Mouse (Mus musculus) forebrain, embryonic 16.5 days (tissue): ENCODE results near the gene Igsf8. TPM values are rescaled to one million over a fixed set of nuclear protein-coding genes. Genes with fewer than 3 reads are reported as not detected.
A peak's percentile ranks its signal among the peaks of the same experiment; 100 is the strongest.

ENCODE experiments used
- ATAC-seq: fragments of 200-750 bp; cut with Nextera tagmentation; 2 replicates; pipeline ENCODE4 v1.8.0; 2017; ENCODE audit warnings: mild to moderate bottlenecking, moderate library complexity
- H3K27ac ChIP-seq: fragments of 300-500 bp; sonication (generic); 2 replicates; pipeline ENCODE4 v1.5.1; 2014; ENCODE audit warnings: low read length, control low read depth
- H3K27me3 ChIP-seq: fragments of 300-500 bp; sonication (generic); replicated peaks from 2 replicates; pipeline ENCODE4 v1.6.1; 2014; ENCODE audit warnings: low read length; ENCODE audit not compliant: control insufficient read depth, insufficient read depth
- H3K36me3 ChIP-seq: fragments of 300-500 bp; sonication (generic); 2 replicates; pipeline ENCODE4 v1.6.1; 2014; ENCODE audit not compliant: control insufficient read depth, insufficient read depth
- H3K4me1 ChIP-seq: fragments of 300-500 bp; sonication (generic); replicated peaks from 2 replicates; pipeline ENCODE4 v1.6.1; 2014; ENCODE audit warnings: low read length; ENCODE audit not compliant: control insufficient read depth, insufficient read depth
- H3K4me2 ChIP-seq: fragments of 300-500 bp; sonication (generic); 2 replicates; pipeline ENCODE4 v1.6.1; 2014; ENCODE audit warnings: mild to moderate bottlenecking, low read length, control low read depth
- H3K4me3 ChIP-seq: fragments of 300-500 bp; sonication (generic); replicated peaks from 2 replicates; pipeline ENCODE4 v1.5.1; 2014; ENCODE audit warnings: mild to moderate bottlenecking, low read length, control low read depth
- H3K9ac ChIP-seq: fragments of 300-500 bp; sonication (generic); replicated peaks from 2 replicates; pipeline ENCODE4 v1.6.1; 2014; ENCODE audit warnings: low read depth, low read length, control low read depth
- H3K9me3 ChIP-seq: fragments of 300-500 bp; sonication (generic); 2 replicates; pipeline ENCODE4 v1.6.1; 2016; ENCODE audit warnings: low read length; ENCODE audit not compliant: control insufficient read depth
- WGBS: fragments of 180-500 bp; shearing (Covaris S2); extraction: QIAGEN DNeasy Blood & Tissue Kit; methylation state at CpG from one replicate; pipeline ENCODE4 v1.1.7; 2014; 5-methylcytosine and 5-hydroxymethylcytosine counted together
- polyA plus RNA-seq: library from polyadenylated mRNA; unstranded; fragments of >200 nt; fragmentation: Nextera tagmentation; extraction: Ambion mirVana; gene quantifications from 2 replicates; pipeline ENCODE4 v1.2.1, GENCODE M21; 2015

The Igsf8 gene
- polyA plus RNA-seq, 1 experiment from 2014 or later, result 136 TPM

DNA sequence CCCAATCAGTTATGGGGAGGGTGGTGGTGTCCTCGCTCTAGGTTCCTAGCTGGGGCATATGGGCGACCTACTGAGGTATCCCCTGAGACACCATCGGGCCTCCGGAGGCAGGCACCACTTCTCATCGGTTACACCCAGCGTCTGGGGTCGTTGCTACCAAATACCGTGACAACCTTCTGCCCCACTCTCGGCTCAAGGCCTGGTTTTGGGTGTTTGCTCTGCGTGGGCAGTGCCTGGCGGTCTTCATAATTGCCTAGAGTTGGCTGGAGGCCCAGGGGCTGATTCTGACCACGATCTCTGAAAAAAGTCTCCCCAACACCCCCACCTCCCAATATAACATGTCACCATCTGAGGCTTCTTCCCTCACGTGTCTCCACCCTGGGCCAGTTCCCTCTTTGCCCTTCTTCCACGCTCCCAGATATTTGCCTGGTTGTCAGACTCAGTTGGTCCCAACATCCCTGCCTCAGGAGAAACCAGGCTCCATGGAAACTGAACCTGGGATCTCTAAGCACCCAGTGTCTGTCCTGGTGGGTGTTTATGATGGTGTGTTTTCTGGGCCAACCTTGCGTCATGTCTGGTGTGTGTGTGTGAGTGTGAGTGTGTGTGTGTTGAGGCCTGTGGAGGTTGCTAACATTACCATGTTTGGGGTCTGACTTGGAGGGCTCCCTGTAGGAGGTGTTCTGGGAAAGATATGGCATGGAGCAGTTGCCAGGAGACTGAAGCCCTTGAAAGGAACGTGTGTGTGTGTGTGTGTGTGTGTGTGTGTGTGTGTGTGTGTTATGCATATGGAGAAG is 51.5 kb downstream of the Igsf8 start:
- no peaks in the 10 kb centered on the region for H3K27me3 ChIP-seq
- H3K4me3 ChIP-seq, result peak overlapping the region; percentile 64
- no peaks in the 10 kb centered on the region for H3K36me3 ChIP-seq
- no peaks in the 10 kb centered on the region for H3K9me3 ChIP-seq
- H3K9ac ChIP-seq, result peak overlapping the region; percentile 79
- H3K27ac ChIP-seq, result no peak overlapping the region; the same call in 1 of the 2 replicates
- WGBS, result 4% methylated on average over 16 of the region's 16 CpGs
- peak overlapping the region; percentile 70 for H3K4me2 ChIP-seq
- H3K4me1 ChIP-seq, result peaks cover 58% of the 10 kb centered on the region
- no peak for ATAC-seq

GRCm38 (mm10) chr1:172313613-172314411 is 52.4 kb downstream of the Igsf8 start:
- no peak for ATAC-seq
- H3K4me1 ChIP-seq, result peaks cover 65% of the 10 kb centered on the region
- 64% methylated on average over 10 of the region's 10 CpGs for WGBS
- peak overlapping the region; percentile 88 for H3K27ac ChIP-seq
- peak overlapping the region; percentile 79 for H3K9ac ChIP-seq
- no peaks in the 10 kb centered on the region for H3K36me3 ChIP-seq
- H3K9me3 ChIP-seq, result no peaks in the 10 kb centered on the region
- H3K27me3 ChIP-seq, result no peaks in the 10 kb centered on the region
- peak overlapping the region; percentile 70 for H3K4me2 ChIP-seq
- H3K4me3 ChIP-seq, result peak overlapping the region; percentile 64

- 0 out of 2 replicates have a peak, but pooled peaks cover 2% of the 10 kb centered on the region for H3K36me3 ChIP-seq
- H3K27me3 ChIP-seq, result no peaks in the 10 kb centered on the region
- peak overlapping the region; percentile 88 for H3K27ac ChIP-seq
- ATAC-seq, result peak; percentile 14
- H3K9me3 ChIP-seq, result no peaks in the 10 kb centered on the region
- peak overlapping the region; percentile 70 for H3K4me2 ChIP-seq
- peak overlapping the region; percentile 38; the same call in 1 of the 2 replicates for H3K9ac ChIP-seq
- peak overlapping the region; percentile 19; the same call in 1 of the 2 replicates for H3K4me3 ChIP-seq
- WGBS, result 9% methylated on average over 3 of the region's 3 CpGs
- peaks cover 69% of the 10 kb centered on the region for H3K4me1 ChIP-seq
Measured at GRCm38 (mm10) chr1:172314911-172315310, 53.5 kb downstream of the Igsf8 start.

DNA sequence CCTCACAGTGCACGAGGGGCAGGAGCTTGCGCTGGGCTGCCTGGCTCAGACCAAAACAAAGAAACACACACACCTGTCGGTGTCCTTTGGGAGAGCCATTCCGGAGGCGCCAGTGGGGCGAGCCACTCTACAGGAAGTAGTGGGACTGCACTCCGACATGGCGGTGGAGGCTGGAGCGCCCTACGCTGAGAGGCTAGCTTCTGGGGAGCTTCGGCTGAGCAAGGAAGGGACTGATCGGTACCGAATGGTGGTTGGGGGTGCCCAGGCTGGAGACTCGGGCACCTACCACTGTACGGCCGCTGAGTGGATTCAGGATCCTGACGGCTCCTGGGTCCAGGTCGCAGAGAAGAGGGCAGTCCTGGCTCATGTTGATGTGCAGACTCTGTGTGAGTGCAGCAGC is 56.0 kb downstream of the Igsf8 start:
- Histone ChIP-seq H3K36me3 (0 out of 2 replicates have a peak, but pooled peaks cover 2% of the 10 kb centered on the region), H3K9ac (no peak overlapping the region; the same call in 1 of the 2 replicates), H3K4me2 (no peak overlapping the region), H3K27me3 (no peaks in the 10 kb centered on the region), H3K4me1 (peaks cover 57% of the 10 kb centered on the region), H3K9me3 (no peaks in the 10 kb centered on the region), H3K4me3 (no peak overlapping the region), H3K27ac (no peak overlapping the region)
- 59% methylated on average over 18 of the region's 18 CpGs for WGBS
- ATAC-seq, result no peak

GRCm38 (mm10) chr1:172317946-172318345 is 56.5 kb downstream of the Igsf8 start:
- ATAC-seq, result no peak
- 0 out of 2 replicates have a peak, but pooled peaks cover 2% of the 10 kb centered on the region for H3K36me3 ChIP-seq
- no peak overlapping the region for H3K4me2 ChIP-seq
- no peak overlapping the region for H3K4me3 ChIP-seq
- no peak overlapping the region for H3K9ac ChIP-seq
- no peaks in the 10 kb centered on the region for H3K27me3 ChIP-seq
- no peak overlapping the region for H3K27ac ChIP-seq
- peaks cover 54% of the 10 kb centered on the region for H3K4me1 ChIP-seq
- H3K9me3 ChIP-seq, result no peaks in the 10 kb centered on the region
- WGBS, result 58% methylated on average over 15 of the region's 15 CpGs

GRCm38 (mm10) chr1:172318424-172319035 is 57.1 kb downstream of the Igsf8 start:
- peaks cover 51% of the 10 kb centered on the region for H3K4me1 ChIP-seq
- no peak for ATAC-seq
- peak overlapping the region; percentile 58 for H3K27ac ChIP-seq
- no peaks in the 10 kb centered on the region for H3K27me3 ChIP-seq
- H3K4me3 ChIP-seq, result no peak overlapping the region
- H3K9ac ChIP-seq, result 0 out of 2 replicates have a peak overlapping the region, but pooled peaks have one; percentile 9
- 79% methylated on average over 19 of the region's 19 CpGs for WGBS
- H3K9me3 ChIP-seq, result no peaks in the 10 kb centered on the region
- H3K36me3 ChIP-seq, result 0 out of 2 replicates have a peak, but pooled peaks cover 2% of the 10 kb centered on the region
- no peak overlapping the region for H3K4me2 ChIP-seq

DNA sequence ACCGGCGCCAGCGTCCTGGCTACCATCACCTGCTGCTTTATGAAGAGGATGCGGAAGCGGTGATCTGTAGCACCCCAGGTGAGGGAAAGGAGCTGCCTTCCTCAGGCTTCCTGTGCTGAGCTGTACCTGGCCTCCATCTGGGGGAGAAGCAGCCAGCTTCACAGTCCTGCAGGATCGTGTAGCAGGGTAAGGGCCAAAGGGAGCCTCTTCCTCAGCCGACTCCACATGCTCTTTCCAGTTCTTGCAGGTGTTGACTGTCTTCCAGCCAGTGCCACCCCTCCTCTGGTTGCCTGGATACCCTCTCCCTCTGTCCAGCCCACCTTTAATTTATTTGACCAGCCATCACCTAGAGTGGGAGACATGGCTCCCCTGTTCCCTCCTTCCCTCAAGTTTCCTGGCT is 57.9 kb downstream of the Igsf8 start:
- no peak for ATAC-seq
- Histone ChIP-seq H3K36me3 (0 out of 2 replicates have a peak, but pooled peaks cover 2% of the 10 kb centered on the region), H3K9me3 (no peaks in the 10 kb centered on the region), H3K4me3 (no peak overlapping the region), H3K27ac (peak overlapping the region; percentile 80), H3K27me3 (no peaks in the 10 kb centered on the region), H3K4me2 (no peak overlapping the region), H3K4me1 (peaks cover 45% of the 10 kb centered on the region), H3K9ac (no peak overlapping the region)
- 65% methylated on average over 7 of the region's 7 CpGs for WGBS

DNA sequence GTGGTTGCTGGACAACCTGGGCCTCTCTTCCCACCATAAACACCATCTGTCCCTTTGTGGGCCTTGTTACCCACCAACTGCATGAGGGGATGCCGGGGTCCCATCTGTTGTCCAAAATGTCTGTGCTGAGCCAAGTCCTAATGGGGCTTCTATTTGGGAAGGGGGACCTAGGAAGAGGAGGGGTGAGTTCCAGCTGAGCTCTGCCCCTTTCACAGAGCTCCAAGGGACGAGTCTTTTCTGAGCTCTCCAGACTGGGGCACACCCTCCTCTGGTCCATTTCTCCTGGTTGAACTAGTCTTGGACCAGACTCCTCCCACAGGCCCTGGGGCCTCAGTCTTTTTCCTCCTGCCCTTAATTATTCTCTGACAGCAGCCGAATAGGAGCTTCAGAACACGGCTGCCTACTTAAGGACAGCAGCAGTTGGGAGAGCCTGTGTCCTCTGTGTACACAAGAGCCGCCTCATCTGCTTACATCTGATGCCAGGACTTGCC is 58.5 kb downstream of the Igsf8 start:
- Histone ChIP-seq H3K4me1 (peaks cover 39% of the 10 kb centered on the region), H3K27me3 (no peaks in the 10 kb centered on the region), H3K9ac (no peak overlapping the region), H3K9me3 (no peaks in the 10 kb centered on the region), H3K27ac (peak overlapping the region; percentile 80), H3K4me3 (no peak overlapping the region), H3K36me3 (0 out of 2 replicates have a peak, but pooled peaks cover 2% of the 10 kb centered on the region), H3K4me2 (no peak overlapping the region)
- peak; percentile 54 for ATAC-seq
- WGBS, result 17% methylated on average over 5 of the region's 5 CpGs
